ENCODE assay signal across 21 mouse cellular contexts in genomic region chr5:146648519-146649060, GRCm38 (mm10).
"Had no signal": no experiment of that assay in that cellular context is flagged by ENCODE, and none has a peak within 500 bp of the region (broad histone marks: within the 10 kb centered on the region; RNA-seq: fewer than 3 reads in every experiment).

No protein-coding gene starts in this region.

- ATAC-seq: liver, postnatal 0 days; lung, postnatal 0 days had no signal

- H3K36me3 ChIP-seq: limb, embryonic 12.5 days; limb, embryonic 15.5 days; midbrain, embryonic 13.5 days; neural tube, embryonic 13.5 days; stomach, embryonic 15.5 days had no signal

- H3K9me3 ChIP-seq: limb, embryonic 12.5 days; limb, embryonic 15.5 days; midbrain, embryonic 13.5 days; neural tube, embryonic 13.5 days; stomach, embryonic 15.5 days had no signal

- H3K4me2 ChIP-seq: limb, embryonic 12.5 days; limb, embryonic 15.5 days; liver, embryonic 11.5 days; lung, embryonic 14.5 days; midbrain, embryonic 13.5 days; neural tube, embryonic 13.5 days; stomach, embryonic 15.5 days had no signal

- H3K4me3 ChIP-seq: layer of hippocampus, adult 2 months; left cerebral cortex, adult 2 months; limb, embryonic 12.5 days; limb, embryonic 15.5 days; midbrain, embryonic 13.5 days; neural tube, embryonic 13.5 days; stomach, embryonic 15.5 days had no signal

- DNase-seq: kidney, adult 18-20 months; kidney, adult 9 months; kidney, postnatal 14 days; layer of hippocampus, postnatal 36 days; liver, postnatal 0 days; lung, embryonic 14.5 days; right cerebral cortex, adult 18-20 months; right cerebral cortex, postnatal 14 days; spleen, adult 18-20 months; thymus, postnatal 25 days had no signal

- H3K27me3 ChIP-seq: limb, embryonic 12.5 days; limb, embryonic 15.5 days; midbrain, embryonic 13.5 days; stomach, embryonic 15.5 days had no signal

- H3K9ac ChIP-seq: limb, embryonic 12.5 days; limb, embryonic 15.5 days; liver, embryonic 14.5 days; liver, postnatal 0 days; lung, embryonic 14.5 days; midbrain, embryonic 13.5 days; neural tube, embryonic 13.5 days; stomach, embryonic 15.5 days had no signal

- H3K27ac ChIP-seq: layer of hippocampus, adult 2 months; left cerebral cortex, adult 2 months; limb, embryonic 12.5 days; limb, embryonic 15.5 days; liver, embryonic 14.5 days; macrophage; midbrain, embryonic 13.5 days; neural tube, embryonic 13.5 days; stomach, embryonic 15.5 days had no signal

- H3K4me1 ChIP-seq: limb, embryonic 12.5 days; limb, embryonic 15.5 days; stomach, embryonic 15.5 days had no signal
